Mouse (Mus musculus) hindbrain, embryonic 14.5 days (tissue): ENCODE measurements at regions not wholly inside any gene's neighbourhood (a gene's known extent, or its start where the extent isn't known, plus 50 kb on each side); places are given as distances from the start of the nearest gene placed in this dataset.
A peak's percentile ranks its signal among the peaks of the same experiment; 100 is the strongest.
"Not testable (repeated sequence)": the region's sequence is repeated elsewhere in the genome, so short reads cannot be mapped to it uniquely, and the experiment has no call there.

Source experiments
- ATAC-seq: fragments of 200-750 bp; cut with Nextera tagmentation; 2 replicates; pipeline ENCODE4 v1.8.0; 2017; ENCODE audit warnings: moderate number of reproducible peaks, mild to moderate bottlenecking, moderate TSS enrichment, moderate library complexity; ENCODE audit not compliant: low FRiP score
- DNase-seq: peaks from one replicate; pipeline ENCODE4 v3.0.0-alpha.2; 2015; ENCODE audit warnings: low spot score
- H3K27ac ChIP-seq: fragments of 300-500 bp; sonication (generic); 2 replicates; pipeline ENCODE4 v1.5.1; 2014; ENCODE audit warnings: mild to moderate bottlenecking, moderate library complexity
- H3K27me3 ChIP-seq: fragments of 300-500 bp; sonication (generic); 2 replicates; pipeline ENCODE4 v1.6.1; 2014; ENCODE audit warnings: mild to moderate bottlenecking, low read length, mixed read lengths; ENCODE audit not compliant: control insufficient read depth, insufficient read depth
- H3K36me3 ChIP-seq: fragments of 300-500 bp; sonication (generic); replicated peaks from 2 replicates; pipeline ENCODE4 v1.6.1; 2014; ENCODE audit not compliant: control insufficient read depth, insufficient read depth
- H3K4me1 ChIP-seq: fragments of 300-500 bp; sonication (generic); replicated peaks from 2 replicates; pipeline ENCODE4 v1.6.1; 2014; ENCODE audit warnings: antibody characterized with exemption, low read length, mixed read lengths; ENCODE audit not compliant: control insufficient read depth, insufficient read depth
- H3K4me2 ChIP-seq: fragments of 300-500 bp; sonication (generic); replicated peaks from 2 replicates; pipeline ENCODE4 v1.6.1; 2014; ENCODE audit warnings: mild to moderate bottlenecking, moderate library complexity
- H3K4me3 ChIP-seq: fragments of 300-500 bp; sonication (generic); replicated peaks from 2 replicates; pipeline ENCODE4 v1.5.1; 2014; ENCODE audit warnings: mild to moderate bottlenecking, low read length
- H3K9ac ChIP-seq: fragments of 300-500 bp; sonication (generic); 2 replicates; pipeline ENCODE4 v1.6.1; 2014
- H3K9me3 ChIP-seq: fragments of 300-500 bp; sonication (generic); 2 replicates; pipeline ENCODE4 v1.6.1; 2016; ENCODE audit warnings: low read length; ENCODE audit not compliant: control insufficient read depth
- WGBS: fragments of 180-500 bp; shearing (Covaris S2); extraction: QIAGEN DNeasy Blood & Tissue Kit; methylation state at CpG from one replicate; pipeline ENCODE4 v1.1.7; 2014; 5-methylcytosine and 5-hydroxymethylcytosine counted together

GRCm38 (mm10) chr3:54560056-54560922 is 132.3 kb upstream of the Supt20 start:
- ATAC-seq (no peak), DNase-seq (no peak)
- Histone ChIP-seq H3K9ac (no peak overlapping the region), H3K27ac (no peak overlapping the region; the same call in 1 of the 2 replicates), H3K9me3 (no peaks in the 10 kb centered on the region), H3K36me3 (no peaks in the 10 kb centered on the region), H3K4me2 (no peak overlapping the region), H3K4me1 (no peaks in the 10 kb centered on the region), H3K4me3 (no peak overlapping the region), H3K27me3 (no peaks in the 10 kb centered on the region)
- 69% methylated on average over 5 of the region's 5 CpGs for WGBS

- no peak overlapping the region for H3K4me3 ChIP-seq
- no peaks in the 10 kb centered on the region for H3K36me3 ChIP-seq
- H3K9ac ChIP-seq, result no peak overlapping the region
- no peak overlapping the region for H3K4me2 ChIP-seq
- WGBS, result 93% methylated on average over 1 of the region's 1 CpGs
- ATAC-seq (no peak), DNase-seq (no peak)
- no peaks in the 10 kb centered on the region for H3K27me3 ChIP-seq
- no peaks in the 10 kb centered on the region for H3K9me3 ChIP-seq
- H3K27ac ChIP-seq, result no peak overlapping the region
- H3K4me1 ChIP-seq, result no peaks in the 10 kb centered on the region
Observed at GRCm38 (mm10) chr3:54567329-54567728, 125.3 kb upstream of the Supt20 start.

- H3K4me3 ChIP-seq, result no peak overlapping the region
- ATAC-seq (no peak), DNase-seq (no peak)
- no peak overlapping the region for H3K9ac ChIP-seq
- no peaks in the 10 kb centered on the region for H3K36me3 ChIP-seq
- no peaks in the 10 kb centered on the region for H3K27me3 ChIP-seq
- no peak overlapping the region for H3K4me2 ChIP-seq
- WGBS, result 88% methylated on average over 5 of the region's 5 CpGs
- H3K4me1 ChIP-seq, result no peaks in the 10 kb centered on the region
- no peaks in the 10 kb centered on the region for H3K9me3 ChIP-seq
- H3K27ac ChIP-seq, result no peak overlapping the region
Observed at GRCm38 (mm10) chr3:54568096-54568495, 124.5 kb upstream of the Supt20 start.

- DNase-seq, result no peak
Observed at GRCm38 (mm10) chr3:54570501-54570900, 122.1 kb upstream of the Supt20 start.

GRCm38 (mm10) chr3:54577851-54578250 is 114.8 kb upstream of the Supt20 start:
- ATAC-seq, result no peak
- DNase-seq, result no peak
- no peak overlapping the region for H3K4me3 ChIP-seq
- no peaks in the 10 kb centered on the region for H3K4me1 ChIP-seq
- H3K4me2 ChIP-seq, result no peak overlapping the region
- no peaks in the 10 kb centered on the region for H3K36me3 ChIP-seq
- no peaks in the 10 kb centered on the region for H3K27me3 ChIP-seq
- H3K9ac ChIP-seq, result no peak overlapping the region
- 84% methylated on average over 5 of the region's 5 CpGs for WGBS
- H3K9me3 ChIP-seq, result no peaks in the 10 kb centered on the region
- H3K27ac ChIP-seq, result no peak overlapping the region

More at GRCm38 (mm10) chr3:54570501-54570900, 122.1 kb upstream of the Supt20 start:
- H3K4me2 ChIP-seq, result no peak overlapping the region
- H3K4me3 ChIP-seq, result no peak overlapping the region
- no peak overlapping the region for H3K27ac ChIP-seq
- H3K27me3 ChIP-seq, result no peaks in the 10 kb centered on the region
- H3K9me3 ChIP-seq, result no peaks in the 10 kb centered on the region
- WGBS, result 80% methylated on average over 8 of the region's 8 CpGs
- no peaks in the 10 kb centered on the region for H3K4me1 ChIP-seq
- ATAC-seq, result no peak
- no peak overlapping the region for H3K9ac ChIP-seq
- H3K36me3 ChIP-seq, result no peaks in the 10 kb centered on the region

- Histone ChIP-seq H3K4me1 (no peaks in the 10 kb centered on the region), H3K36me3 (no peaks in the 10 kb centered on the region), H3K27ac (no peak overlapping the region), H3K27me3 (no peaks in the 10 kb centered on the region), H3K9me3 (no peaks in the 10 kb centered on the region), H3K9ac (no peak overlapping the region), H3K4me2 (no peak overlapping the region), H3K4me3 (no peak overlapping the region)
- ATAC-seq (no peak), DNase-seq (no peak)
- 97% methylated on average over 2 of the region's 2 CpGs for whole genome bisulfite sequencing
Observed at GRCm38 (mm10) chr3:54579425-54579824, 113.2 kb upstream of the Supt20 start.

GRCm38 (mm10) chr3:54580339-54580738 is 112.3 kb upstream of the Supt20 start:
- 92% methylated on average over 6 of the region's 6 CpGs for WGBS
- Histone ChIP-seq H3K27me3 (no peaks in the 10 kb centered on the region), H3K9ac (no peak overlapping the region), H3K27ac (no peak overlapping the region), H3K4me2 (no peak overlapping the region), H3K36me3 (no peaks in the 10 kb centered on the region), H3K4me1 (no peaks in the 10 kb centered on the region), H3K4me3 (no peak overlapping the region), H3K9me3 (no peaks in the 10 kb centered on the region)
- ATAC-seq (no peak), DNase-seq (no peak)

GRCm38 (mm10) chr3:54585781-54586180 is 106.8 kb upstream of the Supt20 start:
- WGBS, result 83% methylated on average over 9 of the region's 10 CpGs
- ATAC-seq, result not testable (repeated sequence)

GRCm38 (mm10) chr3:54587127-54587995 is 105.2 kb upstream of the Supt20 start:
- WGBS, result 79% methylated on average over 21 of the region's 21 CpGs
- no peak for ATAC-seq
- DNase-seq, result peak; percentile 32

More at GRCm38 (mm10) chr3:54585781-54586180, 106.8 kb upstream of the Supt20 start:
- not testable (repeated sequence) for H3K36me3 ChIP-seq, H3K4me1 ChIP-seq, H3K27me3 ChIP-seq, H3K4me2 ChIP-seq, H3K9me3 ChIP-seq, H3K9ac ChIP-seq, H3K27ac ChIP-seq, H3K4me3 ChIP-seq, DNase-seq

More at GRCm38 (mm10) chr3:54587127-54587995, 105.2 kb upstream of the Supt20 start:
- H3K4me1 ChIP-seq, result no peaks in the 10 kb centered on the region
- no peaks in the 10 kb centered on the region for H3K9me3 ChIP-seq
- H3K36me3 ChIP-seq, result no peaks in the 10 kb centered on the region
- H3K27ac ChIP-seq, result no peak overlapping the region
- no peak overlapping the region for H3K4me2 ChIP-seq
- H3K27me3 ChIP-seq, result no peaks in the 10 kb centered on the region
- H3K4me3 ChIP-seq, result no peak overlapping the region
- H3K9ac ChIP-seq, result no peak overlapping the region
